Mouse (Mus musculus): ENCODE measurements around the gene LTO1.

The LTO1 gene

DNA sequence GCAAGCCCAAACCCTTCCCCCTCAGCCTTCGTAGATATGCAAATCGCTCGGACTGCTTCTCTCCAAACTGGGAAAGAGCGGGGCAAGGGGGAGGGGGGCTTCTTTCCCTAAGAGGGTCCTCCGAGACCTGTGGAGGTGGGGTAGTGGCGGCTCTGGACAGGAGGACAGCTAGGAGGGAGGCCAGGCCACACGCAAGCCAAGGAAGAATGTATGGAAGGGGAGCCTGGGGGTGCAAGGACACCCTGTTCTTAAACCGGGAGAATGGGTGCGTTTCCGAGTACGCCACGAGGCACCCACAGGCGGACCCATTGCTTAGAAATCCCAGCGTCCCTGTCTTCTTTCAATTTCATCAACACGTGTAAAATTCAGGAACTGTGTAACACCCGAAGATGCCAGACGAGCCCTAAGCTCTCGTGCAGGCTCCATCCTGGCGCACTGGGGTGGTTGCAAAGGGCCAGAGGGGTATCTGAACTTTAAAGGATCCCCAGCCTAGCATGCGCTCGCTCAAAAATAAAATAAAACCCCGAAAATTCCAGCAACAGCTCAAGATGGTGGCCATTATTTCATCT is 25.2 kb downstream of the LTO1 start:
- no peak for DNase-seq (ENCODE audit: low spot score)

- peak; percentile 31 for DNase-seq (ENCODE audit: low spot score)
These were observed 25.7 kb downstream of the LTO1 start for GRCm38 (mm10) chr7:144940585-144940984.

- DNase-seq (ENCODE audit: low spot score) = peak; percentile 91
These were observed 26.4 kb downstream of the LTO1 start for GRCm38 (mm10) chr7:144941242-144941831.

GRCm38 (mm10) chr7:144942071-144942743 is 27.3 kb downstream of the LTO1 start:
- peak; percentile 50 for DNase-seq (ENCODE audit: low spot score)

DNA sequence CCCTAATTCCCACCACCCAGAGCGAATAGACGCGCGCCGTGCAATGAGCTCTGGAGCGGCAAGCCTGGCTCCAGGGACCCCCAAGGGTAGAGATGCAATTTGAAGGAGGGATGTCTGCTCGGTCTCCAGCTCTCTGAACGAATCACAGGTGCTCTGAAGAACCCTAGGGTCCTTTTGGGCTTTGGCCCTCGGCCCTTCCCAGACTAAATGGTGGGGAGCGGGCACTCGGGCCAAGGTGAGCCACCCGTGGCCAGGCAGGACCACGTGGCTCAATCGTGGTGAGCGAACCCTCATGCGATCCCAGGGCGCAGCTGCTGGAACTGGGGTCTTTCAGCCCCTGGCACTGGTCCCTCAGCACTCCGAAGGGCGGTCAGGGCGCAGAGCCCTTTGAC is 27.8 kb downstream of the LTO1 start:
- DNase-seq (ENCODE audit: low spot score) = no peak

DNA sequence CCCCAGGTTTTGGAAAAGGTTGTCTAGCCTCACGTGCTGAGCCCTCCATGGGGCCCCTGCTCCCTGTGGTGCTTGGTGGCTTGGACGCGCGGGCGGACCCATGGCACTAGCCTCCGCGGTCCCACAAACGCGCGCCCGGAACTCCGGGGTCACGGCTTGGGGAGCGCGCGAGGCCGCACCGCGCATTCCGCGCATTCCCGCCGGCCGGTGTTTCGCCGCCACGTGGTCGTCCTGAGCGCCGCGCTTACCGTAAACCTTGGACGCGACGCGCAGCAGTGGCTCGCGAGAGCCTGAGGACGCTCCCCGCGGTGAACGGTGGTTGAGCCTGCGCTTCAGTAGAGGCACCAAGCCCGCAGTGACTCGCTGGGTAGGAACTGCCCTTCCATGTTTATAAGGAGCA is 28.4 kb downstream of the LTO1 start:
- peak; percentile 80 for DNase-seq (ENCODE audit: low spot score)

DNA sequence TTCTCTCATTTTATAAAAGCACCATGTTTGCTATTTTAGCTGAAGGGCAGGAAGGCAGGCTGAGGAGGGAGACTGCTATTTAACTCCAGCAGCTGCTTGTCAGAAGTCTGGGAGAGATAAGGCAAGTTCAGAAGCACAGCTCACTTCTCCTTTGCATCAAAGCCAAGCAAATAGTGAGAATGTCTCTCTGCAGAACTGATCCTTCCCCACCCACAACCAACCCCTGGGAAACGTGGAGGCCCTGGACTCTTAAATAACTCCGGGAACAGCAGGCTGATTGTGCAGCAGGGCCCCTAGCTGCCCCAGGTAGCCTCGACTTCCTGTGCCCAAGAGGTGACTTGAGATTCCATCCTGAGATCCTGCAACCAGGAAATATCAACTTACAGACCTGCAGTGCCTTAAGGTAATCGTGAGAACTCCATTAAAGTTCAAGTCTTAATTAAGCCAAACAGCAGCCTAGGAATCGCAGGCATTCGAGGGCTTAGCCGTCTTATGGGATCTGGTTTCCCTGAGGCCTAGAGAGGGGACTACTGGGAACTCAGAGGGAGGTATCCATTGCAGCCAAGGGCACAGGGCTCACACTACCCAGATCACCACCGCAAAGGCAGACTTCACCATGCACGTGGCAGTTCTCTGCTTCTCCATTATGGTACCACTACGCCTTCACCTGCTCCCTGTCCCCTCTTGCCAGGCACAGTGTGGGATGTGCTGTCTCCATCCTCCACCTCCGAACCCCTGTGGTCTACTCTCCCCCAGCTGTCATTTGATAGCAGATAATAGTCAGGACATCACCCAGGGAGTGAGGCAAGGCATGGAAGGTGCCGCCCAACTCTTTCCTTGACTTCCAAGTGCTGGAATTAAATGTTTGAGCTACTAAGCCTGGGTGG is 43.9 kb downstream of the LTO1 start:
- no peak for DNase-seq (ENCODE audit: low spot score)

GRCm38 (mm10) chr7:144963911-144964310 is 49.0 kb downstream of the LTO1 start:
- no peak for DNase-seq (ENCODE audit: low spot score)

GRCm38 (mm10) chr7:144964316-144964715 is 49.4 kb downstream of the LTO1 start:
- DNase-seq (ENCODE audit: low spot score) = no peak

GRCm38 (mm10) chr7:144965893-144966292 is 51.0 kb downstream of the LTO1 start:
- no peak for DNase-seq (ENCODE audit: low spot score)

DNA sequence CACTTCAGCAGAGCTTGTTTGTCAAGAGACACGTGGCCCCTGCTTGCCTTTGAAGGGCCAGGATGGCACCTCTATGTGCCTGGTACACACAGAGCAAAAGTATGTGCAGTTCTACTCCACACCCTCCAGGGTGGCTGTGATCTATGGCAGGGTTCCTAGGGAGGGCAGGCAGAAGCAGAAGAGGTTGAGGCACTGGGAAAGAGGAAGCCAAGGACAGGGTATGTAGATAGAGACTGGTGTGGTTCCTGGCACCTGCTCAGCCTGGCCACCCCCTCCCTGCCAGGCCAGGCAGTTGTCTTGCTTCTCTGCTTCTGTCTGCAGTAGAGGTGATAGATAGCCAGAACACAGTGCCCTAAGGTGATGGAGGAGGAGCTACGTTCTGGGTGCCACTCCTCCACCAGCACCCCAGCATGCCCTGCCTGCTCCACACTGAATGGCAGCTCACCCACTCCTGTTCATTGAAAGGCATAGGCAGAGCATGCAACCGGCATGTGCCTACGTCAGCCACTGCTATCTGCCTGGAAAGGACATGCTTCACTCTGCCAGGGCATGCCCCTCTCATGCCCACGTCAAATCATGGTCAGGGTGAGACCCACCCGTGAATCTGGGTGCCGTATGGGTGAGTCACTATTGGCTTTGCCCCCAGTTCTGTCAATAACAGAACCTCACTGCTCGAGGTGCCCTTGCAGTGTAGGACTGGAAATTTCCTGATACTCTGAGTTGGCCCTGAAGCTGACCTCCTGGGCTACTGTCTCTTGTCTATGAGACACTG is 56.3 kb downstream of the LTO1 start:
- DNase-seq (ENCODE audit: low spot score) = no peak

GRCm38 (mm10) chr7:144971769-144972168 is 56.9 kb downstream of the LTO1 start:
- DNase-seq (ENCODE audit: low spot score) = no peak

GRCm38 (mm10) chr7:144973461-144973860 is 58.6 kb downstream of the LTO1 start:
- DNase-seq (ENCODE audit: low spot score) = no peak

DNA sequence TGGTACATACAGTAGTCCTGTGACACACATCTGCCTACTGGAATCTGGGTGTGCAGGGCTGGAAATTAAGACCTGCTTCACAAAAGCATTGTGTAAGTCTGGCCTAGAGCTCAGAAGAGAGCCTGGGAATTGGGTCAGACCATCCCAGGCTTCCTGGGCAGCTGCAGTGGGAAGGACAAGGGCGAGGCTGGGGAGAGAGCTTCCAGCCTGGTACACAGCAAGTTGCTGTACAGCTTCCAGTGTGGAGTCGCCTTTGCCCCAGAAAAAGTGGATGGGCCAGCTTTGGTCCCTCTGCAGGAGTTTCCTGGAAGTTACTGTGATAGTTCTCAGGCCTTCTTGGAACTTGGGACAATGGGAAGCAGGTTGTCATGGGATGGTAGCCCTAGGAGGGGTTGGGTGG is 62.2 kb downstream of the LTO1 start:
- no peak for DNase-seq (ENCODE audit: low spot score)

- DNase-seq (ENCODE audit: low spot score) = no peak
These were observed 64.9 kb downstream of the LTO1 start for GRCm38 (mm10) chr7:144979814-144980213.
